Mouse (Mus musculus) adipose tissue, adult 10 weeks (tissue): Measurements from ENCODE around the gene Ifnk. TPM values are rescaled to one million over a fixed set of nuclear protein-coding genes. Genes with fewer than 3 reads are reported as not detected.

Source experiments
- polyA plus RNA-seq: library from polyadenylated mRNA; stranded (reverse); fragments of 350-450 nt; fragmentation: Illumina TruSeq; extraction: RNeasy Lipid Tissue Mini Kit (QIAGEN cat#74804); gene quantifications from one replicate; pipeline ENCODE4 v1.2.3, GENCODE M21; 2014; ENCODE audit warnings: low read depth, low replicate concordance

Ifnk gene
- polyA plus RNA-seq: not detected

DNA sequence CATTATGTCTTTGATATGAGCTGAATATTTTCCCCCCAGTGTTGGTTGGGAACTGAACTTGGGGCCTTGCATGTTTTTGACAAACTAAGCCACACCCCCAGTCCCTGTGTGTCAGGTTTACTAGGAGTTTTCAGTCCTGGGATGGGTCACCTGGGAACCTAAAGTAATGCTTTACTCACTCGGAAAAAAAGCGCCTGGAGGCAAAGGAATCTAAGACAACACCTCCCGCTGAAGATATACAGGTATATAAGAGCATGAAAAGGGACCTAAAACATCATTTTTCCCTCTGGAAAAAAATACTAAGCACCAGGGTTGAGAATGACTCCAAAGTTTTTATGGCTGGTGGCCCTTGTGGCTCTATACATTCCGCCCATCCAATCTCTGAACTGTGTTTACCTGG is at the start of gene Ifnk:
Gene Ifnk (plus strand): TSS at position 301 of the 400 bp plus-strand sequence.

DNA sequence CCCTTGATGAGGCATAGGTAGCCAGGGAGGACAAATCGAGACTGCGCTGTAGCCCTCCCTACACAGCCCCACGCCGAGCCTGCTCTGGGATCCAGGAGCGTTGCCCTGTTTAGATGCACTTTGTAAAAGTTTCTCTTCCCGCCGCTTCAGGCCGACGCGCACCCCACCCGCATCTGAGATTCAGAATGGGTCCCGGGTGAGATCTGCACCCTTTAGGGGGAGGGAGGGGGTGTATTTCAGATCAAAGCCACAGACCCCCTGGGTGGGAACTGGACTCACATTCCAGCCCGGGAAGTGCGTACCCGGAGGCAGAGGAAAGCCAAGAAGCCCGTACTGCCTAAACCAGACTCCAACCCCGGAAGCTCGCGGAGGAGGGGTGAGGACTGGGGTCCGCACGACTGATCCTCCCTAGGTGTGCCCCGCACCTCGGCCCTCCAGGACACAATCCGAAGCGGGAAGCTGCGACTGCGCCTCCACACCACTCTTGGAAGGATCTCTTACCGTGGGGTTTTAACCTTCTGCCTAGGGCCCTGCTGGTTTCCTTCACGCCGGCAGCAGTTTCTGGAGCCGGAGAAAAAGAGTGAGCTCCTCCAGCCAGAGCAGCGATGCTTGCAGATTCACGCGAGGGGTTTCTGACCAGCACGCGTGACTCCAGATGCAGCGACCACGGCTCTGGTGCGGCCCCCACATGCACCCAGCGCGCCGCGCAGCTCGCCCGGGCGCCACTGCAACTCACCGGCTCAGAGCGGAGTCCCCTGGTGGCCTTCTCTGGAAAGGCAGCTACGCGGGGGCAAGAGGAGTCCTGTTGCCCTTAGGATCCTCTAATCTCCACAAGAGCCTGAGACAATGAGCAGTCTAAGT is 5.1 kb downstream of the Ifnk start, which contains the start of gene Mob3b:
Gene Mob3b (minus strand): TSS at position 734 of the 861 bp plus-strand sequence.

Other genes starting within 250 kb of the Ifnk start
- gene Mob3b, start 5.4 kb downstream of the Ifnk start, polyA plus RNA-seq: 3.7 TPM
- gene C9orf72, start 74.1 kb downstream of the Ifnk start, polyA plus RNA-seq: 30.2 TPM